ENCODE assay signal across 8 mouse cellular contexts in genomic region chr13:54610613-54610971, GRCm38 (mm10). TPM values are rescaled to one million over a fixed set of nuclear protein-coding genes. Genes with fewer than 3 reads are reported as not detected.
DNase-seq lines count a peak whose midpoint lies in the region; TF ChIP-seq lines count a peak whose summit lies in the region.

No protein-coding gene starts in this region.

- no peak for TF ChIP-seq POLR2A in spleen, adult 2 months (IDR thresholded peaks at IDR 0.05; ENCODE audit: low read depth, low read length)

- no peaks in the 10 kb centered on the region; the same call in 1 of the 2 replicates for H3K36me3 ChIP-seq in spleen, adult 2 months (ENCODE audit: control insufficient read depth, insufficient read depth, low read length)
- no peaks in the 10 kb centered on the region for H3K36me3 ChIP-seq in hindbrain, embryonic 10.5 days

- TF ChIP-seq CTCF in spleen, adult 2 months (IDR thresholded peaks at IDR 0.05; ENCODE audit: extremely low read depth, insufficient read depth, insufficient read length, insufficient replicate concordance): no peak

- 0 out of 2 replicates have a peak, but pooled peaks cover 2% of the 10 kb centered on the region for H3K4me1 ChIP-seq in spleen, adult 2 months (ENCODE audit: control insufficient read depth, insufficient read depth, insufficient read length)
- H3K4me1 ChIP-seq in hindbrain, embryonic 10.5 days (replicated peaks): peaks cover 29% of the 10 kb centered on the region

- peak; percentile 74 for DNase-seq in cerebellum, adult 9-10 months
- no peak for DNase-seq in cerebellum, adult 8-10 months
- no peak for DNase-seq in spleen, adult 2 months (ENCODE audit: low read depth in 1 of 2, low spot score in 2 of 2)
- no peak for DNase-seq in spleen, postnatal 4 days (ENCODE audit: low spot score in 2 of 2)
- DNase-seq in hindbrain, embryonic 10.5 days (ENCODE audit: low spot score): no peak
- DNase-seq in lung, postnatal 36 days: peak; percentile 32
- no peak for DNase-seq in embryo, embryonic 10.5 days (ENCODE audit: low spot score)
- no peak for DNase-seq in embryo, embryonic 11 days

- no peaks in the 10 kb centered on the region for H3K27me3 ChIP-seq in spleen, adult 2 months (ENCODE audit: control insufficient read depth, insufficient read depth, low read length)
- H3K27me3 ChIP-seq in hindbrain, embryonic 10.5 days (ENCODE audit: insufficient read depth, poor library complexity, severe bottlenecking): peaks cover 41% of the 10 kb centered on the region

- peak overlapping the region; percentile 77 for H3K4me3 ChIP-seq in spleen, adult 2 months (ENCODE audit: extremely low read depth, insufficient read depth, insufficient read length)
- H3K4me3 ChIP-seq in hindbrain, embryonic 10.5 days: peak overlapping the region; percentile 76

- H3K27ac ChIP-seq in spleen, adult 2 months (ENCODE audit: insufficient read depth, low read length): peak overlapping the region; percentile 17
- peak overlapping the region; percentile 87 for H3K27ac ChIP-seq in hindbrain, embryonic 10.5 days

- H3K9me3 ChIP-seq in hindbrain, embryonic 10.5 days: no peaks in the 10 kb centered on the region

- 31% methylated on average over 13 of the region's 13 CpGs for WGBS in spleen, adult 2 months
- 7% methylated on average over 13 of the region's 13 CpGs for WGBS in hindbrain, embryonic 10.5 days

RNA-seq across cellular contexts. Expression of gene Cltb, which starts 0.6 kb away (rescaled TPM):
- 16.9 and 19.8 TPM in 2 replicates for polyA plus RNA-seq in spleen, adult 2 months (2012; rRNA removed)
- 21.4 and 35.4 TPM in 2 replicates for polyA plus RNA-seq in hindbrain, embryonic 10.5 days (2016; fragmentation: Nextera tagmentation; extraction: Ambion mirVana)

RNA-seq across cellular contexts. Expression of gene Faf2, which starts 11.0 kb away (rescaled TPM):
- polyA plus RNA-seq in spleen, adult 2 months (2012; rRNA removed): 13.3 and 14.4 TPM in 2 replicates
- 86.3 and 86.4 TPM in 2 replicates for polyA plus RNA-seq in hindbrain, embryonic 10.5 days (2016; fragmentation: Nextera tagmentation; extraction: Ambion mirVana)

RNA-seq across cellular contexts. Expression of gene Higd2a, which starts 20.6 kb away (rescaled TPM):
- 68.3 and 86.0 TPM in 2 replicates for polyA plus RNA-seq in spleen, adult 2 months (2012; rRNA removed)
- 163 and 174 TPM in 2 replicates for polyA plus RNA-seq in hindbrain, embryonic 10.5 days (2016; fragmentation: Nextera tagmentation; extraction: Ambion mirVana)

RNA-seq across cellular contexts. Expression of gene Nop16, which starts 20.7 kb away (rescaled TPM):
- polyA plus RNA-seq in spleen, adult 2 months (2012; rRNA removed): 6.7 and 7.0 TPM in 2 replicates
- polyA plus RNA-seq in hindbrain, embryonic 10.5 days (2016; fragmentation: Nextera tagmentation; extraction: Ambion mirVana): 80.8 and 101 TPM in 2 replicates

RNA-seq across cellular contexts. Expression of gene Arl10, which starts 35.8 kb away (rescaled TPM):
- 16.4 and 25.5 TPM in 2 replicates for polyA plus RNA-seq in spleen, adult 2 months (2012; rRNA removed)
- polyA plus RNA-seq in hindbrain, embryonic 10.5 days (2016; fragmentation: Nextera tagmentation; extraction: Ambion mirVana): 28.8 and 35.8 TPM in 2 replicates

Comparison
In these comparisons a context has a peak if more than half of its experiments do, and no peak if none do; other contexts are left out.
1. DNase-seq: peak in cerebellum, adult 9-10 months (single experiment) and lung, postnatal 36 days (single experiment); none in cerebellum, adult 8-10 months (single experiment), spleen, adult 2 months (0 of 2), spleen, postnatal 4 days (0 of 2), hindbrain, embryonic 10.5 days (single experiment), embryo, embryonic 10.5 days (single experiment) and embryo, embryonic 11 days (single experiment).